Mouse (Mus musculus) bone marrow macrophage, adult 2 months (primary cell): ENCODE results near the gene Gtpbp1.

Source experiments
- CTCF ChIP-seq: IDR thresholded peaks from 2 replicates; pipeline ENCODE4 v1.5.1; 2012; ENCODE audit warnings: low read depth, mild to moderate bottlenecking, low read length, moderate library complexity
- POLR2A ChIP-seq: IDR thresholded peaks from 2 replicates; pipeline ENCODE4 v1.6.1; 2012; ENCODE audit warnings: mild to moderate bottlenecking, low read depth, low read length, borderline replicate concordance

DNA sequence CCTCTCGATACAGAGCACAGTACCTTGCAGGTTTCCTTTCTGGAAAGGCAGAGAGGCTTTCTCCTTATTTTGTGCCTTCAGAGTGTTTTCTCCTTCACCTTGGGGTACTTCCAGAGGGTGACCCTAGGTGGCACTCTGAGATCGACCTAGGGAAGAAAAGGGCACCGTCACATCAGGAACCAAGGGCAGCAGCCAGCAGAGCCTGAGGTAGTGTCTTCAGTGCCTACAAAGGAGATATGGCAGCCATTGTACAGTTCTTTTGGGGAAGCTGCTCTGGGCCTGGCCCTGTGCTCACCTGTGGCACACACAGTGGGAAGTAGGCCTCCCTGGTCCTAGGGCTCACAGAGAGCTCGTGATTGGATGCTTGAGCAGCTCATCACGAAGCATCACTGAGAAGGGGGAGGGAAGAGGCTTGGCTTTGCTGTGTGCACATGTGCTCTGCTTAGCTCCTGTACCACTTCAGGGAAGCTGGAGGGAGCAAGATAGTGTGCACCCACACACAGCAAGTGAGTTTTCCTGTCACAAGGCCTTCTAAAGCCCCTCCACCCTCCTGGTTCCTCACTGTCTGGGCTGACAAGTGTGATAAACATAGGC is 17.7 kb downstream of the Gtpbp1 start:
- no peak for TF ChIP-seq POLR2A
- no peak for TF ChIP-seq CTCF
